Mouse (Mus musculus) adrenal gland, postnatal 14 days (tissue): ENCODE results near the gene Cdca5. TPM values are rescaled to one million over a fixed set of nuclear protein-coding genes. Genes with fewer than 3 reads are reported as not detected.
A peak's percentile ranks its signal among the peaks of the same experiment; 100 is the strongest.

ENCODE experiments used
- DNase-seq: peaks from one replicate; pipeline ENCODE4 v3.0.0; 2021; ENCODE audit warnings: mixed read lengths
- total RNA-seq: library from RNA; stranded (reverse); gene quantifications from 2 replicates; pipeline ENCODE4 v1.2.3, GENCODE M21; 2021

Cdca5 gene
- total RNA-seq, 1 experiment from 2014 or later = 5.7 TPM

- peak; percentile 79 for DNase-seq
These were observed 23.0 kb upstream of the Cdca5 start for GRCm38 (mm10) chr19:6061641-6062302.

- no peak for DNase-seq
These were observed 22.4 kb upstream of the Cdca5 start for GRCm38 (mm10) chr19:6062418-6062817.

- no peak for DNase-seq
These were observed 21.7 kb upstream of the Cdca5 start for GRCm38 (mm10) chr19:6063081-6063480.

GRCm38 (mm10) chr19:6066571-6066970 lies 18.2 kb upstream of the Cdca5 start:
- DNase-seq = no peak

GRCm38 (mm10) chr19:6067011-6067723 lies 17.6 kb upstream of the Cdca5 start:
- DNase-seq = peak; percentile 92

GRCm38 (mm10) chr19:6067724-6068415 lies 16.9 kb upstream of the Cdca5 start, which contains the start of gene Tm7sf2:
Gene Tm7sf2, minus strand, starts transcription at chr19:6068373.
- DNase-seq = peak; percentile 97

GRCm38 (mm10) chr19:6068951-6069350 lies 15.8 kb upstream of the Cdca5 start:
- DNase-seq = no peak

- no peak for DNase-seq
These were observed 14.9 kb upstream of the Cdca5 start for GRCm38 (mm10) chr19:6069851-6070250.

- DNase-seq = no peak
These were observed 14.1 kb upstream of the Cdca5 start for GRCm38 (mm10) chr19:6070571-6071250.

GRCm38 (mm10) chr19:6071261-6071660 lies 13.5 kb upstream of the Cdca5 start:
- no peak for DNase-seq

GRCm38 (mm10) chr19:6073889-6074288 lies 10.9 kb upstream of the Cdca5 start:
- no peak for DNase-seq

- DNase-seq = peak; percentile 90
These were observed 8.0 kb upstream of the Cdca5 start, which contains the start of gene Vps51 for GRCm38 (mm10) chr19:6076564-6077393. Gene Vps51, minus strand, starts transcription at chr19:6077231.

GRCm38 (mm10) chr19:6079983-6080480 lies 4.8 kb upstream of the Cdca5 start, which contains the start of gene Tmem262:
Gene Tmem262, plus strand, starts transcription at chr19:6080033.
- DNase-seq = no peak

- no peak for DNase-seq
These were observed 2.6 kb upstream of the Cdca5 start, which contains the start of gene Gm28374 for GRCm38 (mm10) chr19:6082156-6082555. Gene Gm28374, minus strand, starts transcription at chr19:6082256.

GRCm38 (mm10) chr19:6085417-6085879 lies 665 bp downstream of the Cdca5 start:
- peak; percentile 80 for DNase-seq

- DNase-seq = no peak
These were observed 4.1 kb downstream of the Cdca5 start for GRCm38 (mm10) chr19:6088841-6089240.

- DNase-seq = no peak
These were observed 9.3 kb downstream of the Cdca5 start, which contains the start of gene AC131692.1 for GRCm38 (mm10) chr19:6094119-6094518. Gene AC131692.1, plus strand, starts transcription at chr19:6094419.

- peak; percentile 45 for DNase-seq
These were observed 13.1 kb downstream of the Cdca5 start for GRCm38 (mm10) chr19:6097847-6098246.

- DNase-seq = no peak
These were observed 16.4 kb downstream of the Cdca5 start for GRCm38 (mm10) chr19:6101186-6101585.

GRCm38 (mm10) chr19:6102169-6102853 lies 17.5 kb downstream of the Cdca5 start:
- no peak for DNase-seq
